Mouse (Mus musculus): ENCODE results near the gene Uqcc3.
"Not testable (repeated sequence)": the region's sequence is repeated elsewhere in the genome, so short reads cannot be mapped to it uniquely, and the experiment has no call there.

Uqcc3 gene

GRCm38 (mm10) chr19:8844371-8845129, 36.2 kb downstream of the Uqcc3 start:
- DNase-seq = peak; percentile 61 to 72

- DNase-seq = no peak
Measured at GRCm38 (mm10) chr19:8842961-8843360, 37.8 kb downstream of the Uqcc3 start.

GRCm38 (mm10) chr19:8841012-8841411, 39.7 kb downstream of the Uqcc3 start:
- DNase-seq = no peak

- peak; percentile 63 to 68 for DNase-seq
Measured at GRCm38 (mm10) chr19:8839908-8840791, 40.6 kb downstream of the Uqcc3 start.

GRCm38 (mm10) chr19:8839103-8839907, 41.4 kb downstream of the Uqcc3 start, which contains the start of gene Gng3:
Gene Gng3, minus strand, starts transcription at chr19:8839194.
- no peak for DNase-seq

GRCm38 (mm10) chr19:8838041-8838730, 42.5 kb downstream of the Uqcc3 start:
- DNase-seq = no peak

- DNase-seq = peak; percentile 81 to 85
Measured at GRCm38 (mm10) chr19:8837251-8837791, 43.4 kb downstream of the Uqcc3 start, which contains the start of gene Bscl2. Gene Bscl2, plus strand, starts transcription at chr19:8837467.

- not testable (repeated sequence) for DNase-seq
Measured at GRCm38 (mm10) chr19:8836327-8836726, 44.4 kb downstream of the Uqcc3 start.

- no peak for DNase-seq
Measured at GRCm38 (mm10) chr19:8832971-8833370, 47.8 kb downstream of the Uqcc3 start.

GRCm38 (mm10) chr19:8831262-8831661, 49.5 kb downstream of the Uqcc3 start:
- DNase-seq = no peak

- no peak for DNase-seq
Measured at GRCm38 (mm10) chr19:8830664-8831063, 50.1 kb downstream of the Uqcc3 start.
